Mouse (Mus musculus): Measurements from ENCODE around the gene Scaf11. TPM values are rescaled to one million over a fixed set of nuclear protein-coding genes. Genes with fewer than 3 reads are reported as not detected.

Gene Scaf11
- polyA plus RNA-seq, 1 experiment from 2014 or later = 47.4 TPM

- no peaks in the 10 kb centered on the region; the same call in 1 of the 2 replicates for H3K4me1 ChIP-seq (replicated peaks; ENCODE audit: control insufficient read depth, insufficient read depth)
- WGBS = 8% methylated on average over 22 of the region's 22 CpGs
- H3K4me2 ChIP-seq (replicated peaks; ENCODE audit: low read depth) = peak overlapping the region; percentile 88
- peak overlapping the region; percentile 76 for H3K9ac ChIP-seq (ENCODE audit: low read length)
- no peaks in the 10 kb centered on the region for H3K9me3 ChIP-seq (ENCODE audit: control insufficient read depth, low read length)
- H3K27me3 ChIP-seq (ENCODE audit: control insufficient read depth, insufficient read depth, low read length) = no peaks in the 10 kb centered on the region
- ATAC-seq (ENCODE audit: low FRiP score, low TSS enrichment) (peak; percentile 24), DNase-seq (ENCODE audit: low spot score) (no peak)
- H3K4me3 ChIP-seq (ENCODE audit: low read depth, low read length) = peak overlapping the region; percentile 93
- TF ChIP-seq EP300 (optimal IDR thresholded peaks at IDR 0.05) (no peak), CTCF (IDR thresholded peaks at IDR 0.05; ENCODE audit: low read depth) (peak; percentile 32; the same call in 1 of the 2 replicates)
- no peaks in the 10 kb centered on the region for H3K36me3 ChIP-seq (ENCODE audit: control insufficient read depth, insufficient read depth, low read length)
- peak overlapping the region; percentile 97 for H3K27ac ChIP-seq (replicated peaks)
These were observed 1.2 kb upstream of the Scaf11 start for GRCm38 (mm10) chr15:96461541-96462512.

- Histone ChIP-seq H3K9ac (ENCODE audit: low read length) (peak overlapping the region; percentile 98), H3K4me1 (replicated peaks; ENCODE audit: control insufficient read depth, insufficient read depth) (no peaks in the 10 kb centered on the region; the same call in 1 of the 2 replicates), H3K4me3 (ENCODE audit: low read depth, low read length) (peak overlapping the region; percentile 93), H3K27ac (replicated peaks) (peak overlapping the region; percentile 100), H3K9me3 (ENCODE audit: control insufficient read depth, low read length) (no peaks in the 10 kb centered on the region), H3K4me2 (replicated peaks; ENCODE audit: low read depth) (peak overlapping the region; percentile 59), H3K36me3 (ENCODE audit: control insufficient read depth, insufficient read depth, low read length) (no peaks in the 10 kb centered on the region), H3K27me3 (ENCODE audit: control insufficient read depth, insufficient read depth, low read length) (no peaks in the 10 kb centered on the region)
- TF ChIP-seq EP300 (optimal IDR thresholded peaks at IDR 0.05) (no peak), CTCF (IDR thresholded peaks at IDR 0.05; ENCODE audit: low read depth) (no peak)
- DNase-seq (ENCODE audit: low spot score) (no peak), ATAC-seq (ENCODE audit: low FRiP score, low TSS enrichment) (no peak)
- 0% methylated on average over 14 of the region's 50 CpGs for WGBS
These were observed 253 bp downstream of the Scaf11 start for GRCm38 (mm10) chr15:96460451-96460729.

- Histone ChIP-seq H3K36me3 (ENCODE audit: control insufficient read depth, insufficient read depth, low read length) (no peaks in the 10 kb centered on the region), H3K27me3 (ENCODE audit: control insufficient read depth, insufficient read depth, low read length) (no peaks in the 10 kb centered on the region), H3K4me1 (replicated peaks; ENCODE audit: control insufficient read depth, insufficient read depth) (no peaks in the 10 kb centered on the region; the same call in 1 of the 2 replicates), H3K27ac (replicated peaks) (peak overlapping the region; percentile 100), H3K4me2 (replicated peaks; ENCODE audit: low read depth) (peak overlapping the region; percentile 59), H3K4me3 (ENCODE audit: low read depth, low read length) (peak overlapping the region; percentile 93), H3K9ac (ENCODE audit: low read length) (peak overlapping the region; percentile 98), H3K9me3 (ENCODE audit: control insufficient read depth, low read length) (no peaks in the 10 kb centered on the region)
- DNase-seq (ENCODE audit: low spot score) (peak; percentile 77), ATAC-seq (ENCODE audit: low FRiP score, low TSS enrichment) (peak; percentile 33)
- TF ChIP-seq CTCF (IDR thresholded peaks at IDR 0.05; ENCODE audit: low read depth) = no peak
- TF ChIP-seq EP300 (optimal IDR thresholded peaks at IDR 0.05) = no peak
- under 1% methylated on average over 48 of the region's 71 CpGs for WGBS
These were observed 747 bp downstream of the Scaf11 start for GRCm38 (mm10) chr15:96459741-96460450.

- H3K4me3 ChIP-seq (ENCODE audit: low read depth, low read length) = no peak overlapping the region
- no peak overlapping the region for H3K4me2 ChIP-seq (replicated peaks; ENCODE audit: low read depth)
- WGBS = 90% methylated on average over 3 of the region's 3 CpGs
- no peak overlapping the region for H3K9ac ChIP-seq (ENCODE audit: low read length)
- no peak for TF ChIP-seq CTCF (IDR thresholded peaks at IDR 0.05; ENCODE audit: low read depth)
- no peak for TF ChIP-seq EP300 (optimal IDR thresholded peaks at IDR 0.05)
- DNase-seq (ENCODE audit: low spot score) = no peak
- ATAC-seq (ENCODE audit: low FRiP score, low TSS enrichment) = no peak
- no peaks in the 10 kb centered on the region for H3K36me3 ChIP-seq (ENCODE audit: control insufficient read depth, insufficient read depth, low read length)
- H3K27me3 ChIP-seq (ENCODE audit: control insufficient read depth, insufficient read depth, low read length) = no peaks in the 10 kb centered on the region
- H3K27ac ChIP-seq (replicated peaks) = no peak overlapping the region
- H3K9me3 ChIP-seq (ENCODE audit: control insufficient read depth, low read length) = no peaks in the 10 kb centered on the region
- H3K4me1 ChIP-seq (replicated peaks; ENCODE audit: control insufficient read depth, insufficient read depth) = no peaks in the 10 kb centered on the region; the same call in 1 of the 2 replicates
These were observed 2.4 kb downstream of the Scaf11 start for GRCm38 (mm10) chr15:96458273-96458672.

GRCm38 (mm10) chr15:96457338-96457664 lies 3.3 kb downstream of the Scaf11 start:
- TF ChIP-seq EP300 (optimal IDR thresholded peaks at IDR 0.05) (no peak), CTCF (IDR thresholded peaks at IDR 0.05; ENCODE audit: low read depth) (no peak)
- Histone ChIP-seq H3K9me3 (ENCODE audit: control insufficient read depth, low read length) (no peaks in the 10 kb centered on the region), H3K27ac (replicated peaks) (no peak overlapping the region), H3K9ac (ENCODE audit: low read length) (no peak overlapping the region), H3K36me3 (ENCODE audit: control insufficient read depth, insufficient read depth, low read length) (no peaks in the 10 kb centered on the region), H3K4me1 (replicated peaks; ENCODE audit: control insufficient read depth, insufficient read depth) (no peaks in the 10 kb centered on the region; the same call in 1 of the 2 replicates), H3K4me3 (ENCODE audit: low read depth, low read length) (no peak overlapping the region), H3K4me2 (replicated peaks; ENCODE audit: low read depth) (no peak overlapping the region), H3K27me3 (ENCODE audit: control insufficient read depth, insufficient read depth, low read length) (no peaks in the 10 kb centered on the region)
- WGBS = 46% methylated on average over 3 of the region's 3 CpGs
- ATAC-seq (ENCODE audit: low FRiP score, low TSS enrichment) = no peak
- DNase-seq (ENCODE audit: low spot score) = no peak
